Mouse (Mus musculus): Measurements from ENCODE around the gene Dhdh. TPM values are rescaled to one million over a fixed set of nuclear protein-coding genes. Genes with fewer than 3 reads are reported as not detected.
A peak's percentile ranks its signal among the peaks of the same experiment; 100 is the strongest.

Dhdh gene
- polyA plus RNA-seq, 1 experiment from 2014 or later, result 1.8 TPM

DNA sequence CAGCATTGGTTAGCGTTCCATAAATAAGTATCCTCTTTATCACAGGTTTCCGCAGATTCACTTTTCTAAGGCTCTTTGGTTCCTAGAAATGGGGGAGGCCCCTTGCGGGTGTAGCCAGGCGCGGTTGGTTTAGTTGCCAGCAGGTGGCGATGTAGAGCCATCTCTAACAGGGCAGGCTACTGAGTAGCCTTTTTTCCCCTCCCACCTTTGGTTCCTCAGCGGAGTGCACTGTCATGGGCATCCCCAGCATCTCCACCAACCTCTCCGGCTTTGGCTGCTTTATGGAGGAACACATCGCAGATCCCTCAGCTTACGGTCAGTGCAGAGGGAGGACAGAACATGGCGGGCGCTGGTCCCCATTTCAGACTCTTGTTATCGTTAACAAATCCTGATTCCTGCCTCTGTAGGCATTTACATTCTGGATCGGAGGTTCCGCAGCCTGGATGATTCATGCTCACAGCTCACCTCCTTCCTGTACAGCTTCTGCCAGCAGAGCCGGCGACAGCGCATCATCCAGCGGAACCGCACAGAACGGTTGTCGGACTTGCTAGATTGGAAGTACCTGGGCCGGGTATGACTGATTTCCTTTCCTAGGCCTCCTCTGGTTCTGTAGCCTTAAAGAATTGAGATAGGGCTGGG is 37.1 kb downstream of the Dhdh start:
- no peaks in the 10 kb centered on the region for H3K9me3 ChIP-seq (replicated peaks; ENCODE audit: low read length)
- DNase-seq (ENCODE audit: low spot score) (peak; percentile 91), ATAC-seq (replicated peaks; ENCODE audit: low FRiP score, low read depth) (peak; percentile 72)
- H3K4me1 ChIP-seq (replicated peaks; ENCODE audit: insufficient read depth, low read length), result no peaks in the 10 kb centered on the region
- H3K4me3 ChIP-seq (replicated peaks; ENCODE audit: low read depth, low read length), result no peak overlapping the region
- WGBS, result 58% methylated on average over 23 of the region's 23 CpGs
- H3K4me2 ChIP-seq (ENCODE audit: low read length), result no peak overlapping the region
- H3K27ac ChIP-seq, result no peak overlapping the region
- peak; percentile 91 for TF ChIP-seq CTCF (IDR thresholded peaks at IDR 0.05; ENCODE audit: low read depth)
- H3K36me3 ChIP-seq (ENCODE audit: insufficient read depth, low read length), result peaks cover 26% of the 10 kb centered on the region; the same call in 1 of the 2 replicates
- no peaks in the 10 kb centered on the region for H3K27me3 ChIP-seq (ENCODE audit: insufficient read depth, low read length)
- H3K9ac ChIP-seq (ENCODE audit: low read depth, low read length), result no peak overlapping the region

DNA sequence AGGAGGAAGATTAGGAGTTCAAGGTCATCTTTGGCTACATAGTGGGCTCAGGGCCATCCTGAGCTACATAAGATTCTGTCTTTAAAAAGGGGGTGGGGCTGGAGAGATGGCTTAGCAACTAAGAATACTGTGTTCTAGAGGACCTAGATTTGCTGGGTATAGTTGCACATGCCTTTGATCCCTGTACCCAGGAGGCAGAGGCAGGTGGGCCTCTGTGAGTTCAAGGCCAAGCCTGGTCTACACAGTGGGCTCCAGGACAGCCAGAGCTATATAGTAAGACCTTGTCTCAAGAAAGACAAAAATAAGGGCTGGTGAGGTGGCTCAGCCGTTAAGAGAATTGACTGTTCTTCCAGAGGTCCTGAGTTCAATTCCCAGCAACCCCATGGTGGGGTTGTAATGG is 38.6 kb downstream of the Dhdh start:
- H3K27me3 ChIP-seq (ENCODE audit: insufficient read depth, low read length), result no peaks in the 10 kb centered on the region
- no peak overlapping the region for H3K4me2 ChIP-seq (ENCODE audit: low read length)
- WGBS, result 88% methylated on average over 1 of the region's 1 CpGs
- no peaks in the 10 kb centered on the region for H3K9me3 ChIP-seq (replicated peaks; ENCODE audit: low read length)
- H3K27ac ChIP-seq, result no peak overlapping the region
- DNase-seq (ENCODE audit: low spot score), result no peak
- H3K4me1 ChIP-seq (replicated peaks; ENCODE audit: insufficient read depth, low read length), result no peaks in the 10 kb centered on the region
- H3K36me3 ChIP-seq (ENCODE audit: insufficient read depth, low read length), result peaks cover 20% of the 10 kb centered on the region
- TF ChIP-seq CTCF (IDR thresholded peaks at IDR 0.05; ENCODE audit: low read depth), result no peak
- no peak overlapping the region for H3K4me3 ChIP-seq (replicated peaks; ENCODE audit: low read depth, low read length)
- no peak for ATAC-seq (replicated peaks; ENCODE audit: low FRiP score, low read depth)
- H3K9ac ChIP-seq (ENCODE audit: low read depth, low read length), result no peak overlapping the region

DNA sequence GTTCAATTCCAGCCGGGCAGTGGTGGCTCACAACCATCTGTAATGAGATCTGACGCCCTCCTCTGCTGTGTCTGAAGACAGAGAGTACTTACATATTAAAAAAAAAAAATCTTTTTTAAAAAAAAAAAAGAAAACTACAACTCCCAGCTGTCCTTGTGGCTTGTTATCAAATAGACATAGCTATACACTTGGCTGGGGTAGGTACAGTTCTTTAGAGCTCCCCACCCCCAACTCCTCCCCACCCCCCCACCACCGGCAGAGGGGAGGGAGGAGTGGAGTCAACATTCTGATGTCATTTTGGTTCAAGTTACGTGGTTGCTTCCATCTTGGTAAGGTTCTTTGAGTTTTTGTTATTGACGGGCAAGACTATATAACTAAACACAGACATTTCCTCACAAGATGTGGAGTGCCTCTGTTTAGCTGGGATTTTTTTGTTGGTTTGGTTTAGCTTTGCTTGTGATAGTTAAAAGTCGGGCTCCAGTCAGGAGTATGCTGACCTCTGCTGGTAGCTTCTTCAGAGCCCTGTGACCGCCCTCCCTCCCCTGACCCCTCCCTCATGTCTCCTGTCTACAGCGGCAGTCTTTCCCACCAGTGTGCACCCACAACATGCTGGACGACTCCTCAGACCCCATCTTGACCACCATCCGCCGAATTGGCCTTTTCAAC is 41.1 kb downstream of the Dhdh start:
- peak; percentile 70 for TF ChIP-seq CTCF (IDR thresholded peaks at IDR 0.05; ENCODE audit: low read depth)
- H3K27me3 ChIP-seq (ENCODE audit: insufficient read depth, low read length), result no peaks in the 10 kb centered on the region
- no peaks in the 10 kb centered on the region for H3K9me3 ChIP-seq (replicated peaks; ENCODE audit: low read length)
- whole genome bisulfite sequencing, result 35% methylated on average over 11 of the region's 11 CpGs
- H3K36me3 ChIP-seq (ENCODE audit: insufficient read depth, low read length), result peaks cover 33% of the 10 kb centered on the region
- H3K4me2 ChIP-seq (ENCODE audit: low read length), result no peak overlapping the region
- DNase-seq (ENCODE audit: low spot score) (peak; percentile 82), ATAC-seq (replicated peaks; ENCODE audit: low FRiP score, low read depth) (0 out of 2 replicates have a peak, but pooled peaks have one; percentile 6)
- peak overlapping the region; percentile 40 for H3K27ac ChIP-seq
- H3K9ac ChIP-seq (ENCODE audit: low read depth, low read length), result no peak overlapping the region
- H3K4me3 ChIP-seq (replicated peaks; ENCODE audit: low read depth, low read length), result no peak overlapping the region
- H3K4me1 ChIP-seq (replicated peaks; ENCODE audit: insufficient read depth, low read length), result no peaks in the 10 kb centered on the region

DNA sequence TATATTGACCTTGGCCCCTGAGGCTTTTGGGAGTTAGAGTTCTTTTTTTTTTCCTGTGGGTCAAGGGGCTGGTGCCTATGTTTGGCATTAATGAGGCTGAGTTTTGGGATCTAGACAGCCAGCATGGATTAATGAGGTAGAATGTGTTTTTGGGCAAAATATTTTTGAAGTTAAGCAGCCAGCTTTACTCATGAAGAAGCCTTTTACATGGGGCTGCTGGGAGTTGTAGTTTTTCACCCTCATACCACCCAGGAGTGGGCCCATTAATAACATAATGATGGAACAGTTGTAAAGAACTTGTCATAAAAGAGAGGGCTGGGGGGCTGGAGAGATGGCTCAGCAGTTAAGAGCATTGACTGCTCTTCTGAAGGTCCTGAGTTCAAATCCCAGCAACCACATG is 42.0 kb downstream of the Dhdh start:
- no peak overlapping the region for H3K27ac ChIP-seq
- H3K27me3 ChIP-seq (ENCODE audit: insufficient read depth, low read length), result no peaks in the 10 kb centered on the region
- ATAC-seq (replicated peaks; ENCODE audit: low FRiP score, low read depth), result no peak
- H3K4me3 ChIP-seq (replicated peaks; ENCODE audit: low read depth, low read length), result no peak overlapping the region
- DNase-seq (ENCODE audit: low spot score), result no peak
- no peak for TF ChIP-seq CTCF (IDR thresholded peaks at IDR 0.05; ENCODE audit: low read depth)
- H3K36me3 ChIP-seq (ENCODE audit: insufficient read depth, low read length), result peaks cover 38% of the 10 kb centered on the region
- no peaks in the 10 kb centered on the region for H3K9me3 ChIP-seq (replicated peaks; ENCODE audit: low read length)
- H3K9ac ChIP-seq (ENCODE audit: low read depth, low read length), result no peak overlapping the region
- no peak overlapping the region for H3K4me2 ChIP-seq (ENCODE audit: low read length)
- no peaks in the 10 kb centered on the region for H3K4me1 ChIP-seq (replicated peaks; ENCODE audit: insufficient read depth, low read length)

DNA sequence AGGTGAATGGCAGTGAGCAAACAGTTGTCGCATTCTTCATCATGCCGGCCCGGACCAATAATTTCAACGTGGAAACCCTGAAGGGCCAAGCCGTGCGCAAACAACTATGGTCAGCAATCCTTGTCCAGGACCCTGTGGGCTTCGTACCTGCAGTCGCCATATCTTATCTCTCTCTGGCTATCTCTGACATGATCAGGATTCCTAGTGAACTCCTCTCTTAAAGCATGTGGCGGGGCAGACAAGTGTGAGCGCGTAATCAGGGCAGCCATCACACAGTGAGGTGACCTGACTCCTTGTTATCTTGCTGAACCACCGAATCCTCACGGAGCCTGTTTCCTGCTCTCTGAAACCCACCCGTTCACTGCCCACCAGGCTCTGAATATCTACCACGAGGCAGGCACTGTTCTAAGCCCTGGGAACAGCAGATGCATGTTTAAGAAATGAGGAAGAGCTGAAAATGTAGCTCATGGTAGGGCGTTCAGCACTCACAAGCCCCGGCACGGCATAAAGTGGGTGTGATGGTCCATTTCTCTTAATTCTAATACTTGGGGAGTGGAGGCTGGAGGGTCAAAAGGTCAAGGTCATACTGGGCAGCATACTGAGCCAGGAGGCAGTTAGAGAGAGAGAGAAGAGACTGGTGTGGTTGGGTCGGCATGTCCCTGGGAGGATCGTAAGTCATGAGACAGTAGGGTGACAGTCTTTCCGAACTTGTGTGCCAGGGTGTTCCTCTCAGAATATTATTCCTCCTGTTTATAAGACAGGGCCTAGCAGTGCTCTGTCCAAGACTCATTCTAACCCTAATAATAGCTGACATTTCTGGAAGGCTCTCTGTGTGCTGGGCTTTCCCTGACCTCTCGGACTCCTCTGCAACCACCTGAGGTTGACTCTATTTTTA is 44.8 kb downstream of the Dhdh start:
- Histone ChIP-seq H3K9ac (ENCODE audit: low read depth, low read length) (no peak overlapping the region), H3K4me2 (ENCODE audit: low read length) (no peak overlapping the region), H3K4me3 (replicated peaks; ENCODE audit: low read depth, low read length) (no peak overlapping the region), H3K27me3 (ENCODE audit: insufficient read depth, low read length) (no peaks in the 10 kb centered on the region), H3K27ac (no peak overlapping the region), H3K9me3 (replicated peaks; ENCODE audit: low read length) (no peaks in the 10 kb centered on the region), H3K4me1 (replicated peaks; ENCODE audit: insufficient read depth, low read length) (no peaks in the 10 kb centered on the region), H3K36me3 (ENCODE audit: insufficient read depth, low read length) (peaks cover 34% of the 10 kb centered on the region)
- no peak for DNase-seq (ENCODE audit: low spot score)
- ATAC-seq (replicated peaks; ENCODE audit: low FRiP score, low read depth), result no peak
- WGBS, result 83% methylated on average over 22 of the region's 22 CpGs
- TF ChIP-seq CTCF (IDR thresholded peaks at IDR 0.05; ENCODE audit: low read depth), result no peak

Data from kidney, postnatal 0 days (tissue).